Mouse (Mus musculus) myocyte (in vitro differentiated cells): ENCODE measurements around the gene Cyp1b1. TPM values are rescaled to one million over a fixed set of nuclear protein-coding genes. Genes with fewer than 3 reads are reported as not detected.

Experiments
- H3K27me3 ChIP-seq: one replicate; pipeline ENCODE4 v1.6.1; 2011; ENCODE audit not compliant: control insufficient read depth, insufficient read depth, insufficient read length
- H3K36me3 ChIP-seq: one replicate; pipeline ENCODE4 v1.6.1; 2011; ENCODE audit not compliant: control insufficient read depth, insufficient read depth
- H3K4me2 ChIP-seq: one replicate; pipeline ENCODE4 v1.6.1; 2011; ENCODE audit warnings: low read depth, control low read depth
- H3K4me3 ChIP-seq: one replicate; pipeline ENCODE4 v1.5.1; 2011; ENCODE audit warnings: mild to moderate bottlenecking, control low read depth, moderate library complexity
- H3K79me2 ChIP-seq: one replicate; pipeline ENCODE4 v1.6.1; 2011; ENCODE audit not compliant: control insufficient read depth, insufficient read depth
- H3ac ChIP-seq: one replicate; pipeline ENCODE4 v1.6.1; 2011; ENCODE audit not compliant: control insufficient read depth, insufficient read length
- CEBPB ChIP-seq: IDR thresholded peaks from 2 replicates; pipeline ENCODE4 v1.6.1; 2011; ENCODE audit warnings: mild to moderate bottlenecking, moderate library complexity; ENCODE audit not compliant: poor library complexity, insufficient read depth, severe bottlenecking
- E2F4 ChIP-seq: IDR thresholded peaks from one replicate; pipeline ENCODE4 v1.6.1; 2011; ENCODE audit warnings: mild to moderate bottlenecking, control low read depth, moderate library complexity; ENCODE audit not compliant: insufficient read depth
- MAX ChIP-seq: IDR thresholded peaks from one replicate; pipeline ENCODE4 v1.6.1; 2011; ENCODE audit warnings: low read depth, mild to moderate bottlenecking, control low read depth
- MYOD1 ChIP-seq, 3 experiments: IDR thresholded peaks; one replicate each; pipeline ENCODE4 v1.6.1; 2011; ENCODE audit warnings: control low read depth in 2 of 3, low read depth in 2 of 3, mild to moderate bottlenecking in 2 of 3, moderate library complexity in 1 of 3; ENCODE audit not compliant: insufficient read length in 2 of 3, control insufficient read depth in 1 of 3
- MYOG ChIP-seq, 3 experiments: IDR thresholded peaks; one replicate each; pipeline ENCODE4 v1.6.1; 2011; ENCODE audit warnings: control low read depth in 2 of 3, low read depth in 2 of 3, mild to moderate bottlenecking in 2 of 3; ENCODE audit not compliant: insufficient read length in 2 of 3, control insufficient read depth in 1 of 3, insufficient read depth in 1 of 3
- POLR2A ChIP-seq: IDR thresholded peaks from one replicate; pipeline ENCODE4 v1.6.1; 2011; ENCODE audit warnings: low read depth, mild to moderate bottlenecking, control low read depth, moderate library complexity; ENCODE audit not compliant: insufficient read length
- POLR2AphosphoS2 ChIP-seq: IDR thresholded peaks from one replicate; pipeline ENCODE4 v1.6.1; 2011; ENCODE audit warnings: low read depth, control low read depth; ENCODE audit not compliant: insufficient read length
- REST ChIP-seq: IDR thresholded peaks from one replicate; pipeline ENCODE4 v1.6.1; 2011; ENCODE audit warnings: mild to moderate bottlenecking, control low read depth, moderate library complexity; ENCODE audit not compliant: insufficient read depth, insufficient read length
- SRF ChIP-seq: IDR thresholded peaks from one replicate; pipeline ENCODE4 v1.6.1; 2011; ENCODE audit warnings: low read depth; ENCODE audit not compliant: control insufficient read depth, insufficient read length
- TCF12 ChIP-seq: IDR thresholded peaks from one replicate; pipeline ENCODE4 v1.6.1; 2011; ENCODE audit warnings: mild to moderate bottlenecking, control low read depth; ENCODE audit not compliant: poor library complexity, insufficient read depth, severe bottlenecking
- TCF3 ChIP-seq: IDR thresholded peaks from one replicate; pipeline ENCODE4 v1.6.1; 2011; ENCODE audit warnings: low read depth, control low read depth; ENCODE audit not compliant: insufficient read length
- USF1 ChIP-seq: IDR thresholded peaks from one replicate; pipeline ENCODE4 v1.6.1; 2011; ENCODE audit warnings: low read depth, mild to moderate bottlenecking, control low read depth, moderate library complexity
- polyA plus RNA-seq: library from polyadenylated mRNA; unstranded; fragments of >200 nt; fragmentation: generic; extraction: Trizol; gene quantifications from one replicate; pipeline ENCODE4 v1.2.1, GENCODE M21; 2012; ENCODE audit warnings: missing spikeins

Gene Cyp1b1
- polyA plus RNA-seq, 1 experiment = 2.5 TPM

GRCm38 (mm10) chr17:79749647-79750046, 34.8 kb upstream of the Cyp1b1 start:
- TF ChIP-seq MAX (no peak), TCF12 (no peak), SRF (no peak), TCF3 (no peak), CEBPB (no peak)
- H3K36me3 ChIP-seq = no peaks in the 10 kb centered on the region
- H3K27me3 ChIP-seq = no peaks in the 10 kb centered on the region
- no peak overlapping the region for H3K4me3 ChIP-seq
- H3ac ChIP-seq = no peak overlapping the region
- H3K4me2 ChIP-seq = no peak overlapping the region
- H3K79me2 ChIP-seq = no peaks in the 10 kb centered on the region

GRCm38 (mm10) chr17:79746954-79747353, 32.1 kb upstream of the Cyp1b1 start:
- no peaks in the 10 kb centered on the region for H3K27me3 ChIP-seq
- H3K4me2 ChIP-seq = no peak overlapping the region
- H3K79me2 ChIP-seq = no peaks in the 10 kb centered on the region
- no peak overlapping the region for H3K4me3 ChIP-seq
- no peaks in the 10 kb centered on the region for H3K36me3 ChIP-seq
- no peak overlapping the region for H3ac ChIP-seq
- TF ChIP-seq SRF (no peak), MYOD1 (IDR thresholded peaks at IDR 0.05; ENCODE audit: control insufficient read depth in 1 of 3, insufficient read length in 2 of 3, low read depth in 2 of 3) (peak in 1 of 3 experiments; percentile 42)

- Histone ChIP-seq H3ac (no peak overlapping the region), H3K36me3 (no peaks in the 10 kb centered on the region), H3K4me2 (peak overlapping the region; percentile 44), H3K27me3 (no peaks in the 10 kb centered on the region), H3K4me3 (no peak overlapping the region), H3K79me2 (no peaks in the 10 kb centered on the region)
- TF ChIP-seq TCF3 (no peak), USF1 (no peak), POLR2A (no peak)
These were observed 31.3 kb upstream of the Cyp1b1 start for GRCm38 (mm10) chr17:79746146-79746591.

GRCm38 (mm10) chr17:79745051-79745731, 30.3 kb upstream of the Cyp1b1 start:
- H3ac ChIP-seq = no peak overlapping the region
- TF ChIP-seq CEBPB (no peak), REST (no peak), TCF12 (no peak), MAX (no peak), POLR2A (no peak), MYOG (IDR thresholded peaks at IDR 0.05; ENCODE audit: control insufficient read depth in 1 of 3, insufficient read depth in 1 of 3, insufficient read length in 2 of 3, low read depth in 2 of 3) (no peak), E2F4 (no peak), POLR2AphosphoS2 (no peak), MYOD1 (IDR thresholded peaks at IDR 0.05; ENCODE audit: control insufficient read depth in 1 of 3, insufficient read length in 2 of 3, low read depth in 2 of 3) (no peak), TCF3 (no peak), USF1 (no peak), SRF (no peak)
- no peaks in the 10 kb centered on the region for H3K27me3 ChIP-seq
- no peaks in the 10 kb centered on the region for H3K79me2 ChIP-seq
- H3K4me3 ChIP-seq = no peak overlapping the region
- H3K4me2 ChIP-seq = no peak overlapping the region
- H3K36me3 ChIP-seq = no peaks in the 10 kb centered on the region

- no peaks in the 10 kb centered on the region for H3K36me3 ChIP-seq
- TF ChIP-seq MYOD1 (IDR thresholded peaks at IDR 0.05; ENCODE audit: control insufficient read depth in 1 of 3, insufficient read length in 2 of 3, low read depth in 2 of 3) = no peak
- no peak for TF ChIP-seq MYOG (IDR thresholded peaks at IDR 0.05; ENCODE audit: control insufficient read depth in 1 of 3, insufficient read depth in 1 of 3, insufficient read length in 2 of 3, low read depth in 2 of 3)
- TF ChIP-seq REST = no peak
- no peak for TF ChIP-seq CEBPB
- no peak for TF ChIP-seq MAX
- no peak for TF ChIP-seq POLR2AphosphoS2
- H3ac ChIP-seq = no peak overlapping the region
- no peak overlapping the region for H3K4me2 ChIP-seq
- no peak overlapping the region for H3K4me3 ChIP-seq
- no peaks in the 10 kb centered on the region for H3K27me3 ChIP-seq
- no peaks in the 10 kb centered on the region for H3K79me2 ChIP-seq
These were observed 28.6 kb upstream of the Cyp1b1 start for GRCm38 (mm10) chr17:79743507-79743906.
